Mouse (Mus musculus): ENCODE results near the gene Adamts17.

DNA sequence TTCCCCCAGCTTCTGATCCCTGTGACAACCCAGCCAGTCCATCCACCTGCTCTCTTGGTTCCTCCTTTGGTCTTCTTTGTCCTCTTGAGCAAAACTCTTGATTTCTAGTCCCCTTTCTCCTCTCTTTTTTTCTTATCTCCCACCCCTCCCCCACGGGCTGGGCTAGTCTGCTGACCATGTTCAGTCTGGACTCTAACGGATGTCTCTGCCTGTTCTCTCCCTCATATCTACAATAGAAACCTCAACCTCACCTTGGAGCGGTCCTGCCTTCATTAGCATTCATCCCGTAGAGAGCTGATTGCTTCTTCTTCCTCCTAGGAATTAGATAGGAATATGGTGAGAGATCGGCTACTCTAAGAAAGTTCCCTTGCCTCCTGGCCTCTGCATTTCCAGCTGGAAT is 8.7 kb upstream of the Adamts17 start:
- TF ChIP-seq POLR2A (IDR thresholded peaks at IDR 0.05; ENCODE audit: borderline replicate concordance, control insufficient read depth, low read depth, low read length) (no peak), CTCF (IDR thresholded peaks at IDR 0.05; ENCODE audit: control insufficient read depth, insufficient read depth, low read length) (no peak)

Data from bone marrow, adult 2 months (tissue).